Mouse (Mus musculus) embryonic facial prominence, embryonic 15.5 days (tissue): ENCODE results near the gene Sarnp. TPM values are rescaled to one million over a fixed set of nuclear protein-coding genes. Genes with fewer than 3 reads are reported as not detected.

Source experiments
- ATAC-seq: fragments of 200-750 bp; cut with Nextera tagmentation; 2 replicates; pipeline ENCODE4 v1.8.0; 2017; ENCODE audit warnings: low read depth, moderate TSS enrichment; ENCODE audit not compliant: insufficient number of reproducible peaks, low FRiP score, low TSS enrichment
- H3K27ac ChIP-seq: fragments of 300-500 bp; sonication (generic); replicated peaks from 2 replicates; pipeline ENCODE4 v1.5.1; 2015; ENCODE audit warnings: mild to moderate bottlenecking, inconsistent platforms
- H3K27me3 ChIP-seq: fragments of 300-500 bp; sonication (generic); 2 replicates; pipeline ENCODE4 v1.6.1; 2015; ENCODE audit warnings: inconsistent platforms
- H3K36me3 ChIP-seq: fragments of 300-500 bp; sonication (generic); 2 replicates; pipeline ENCODE4 v1.6.1; 2015; ENCODE audit warnings: mild to moderate bottlenecking, inconsistent platforms
- H3K4me1 ChIP-seq: fragments of 300-500 bp; sonication (generic); 2 replicates; pipeline ENCODE4 v1.6.1; 2015; ENCODE audit warnings: inconsistent platforms
- H3K4me2 ChIP-seq: fragments of 300-500 bp; sonication (generic); replicated peaks from 2 replicates; pipeline ENCODE4 v1.6.1; 2015; ENCODE audit warnings: mild to moderate bottlenecking, inconsistent platforms
- H3K4me3 ChIP-seq: fragments of 300-500 bp; sonication (generic); replicated peaks from 2 replicates; pipeline ENCODE4 v1.5.1; 2015; ENCODE audit warnings: mild to moderate bottlenecking, inconsistent platforms
- H3K9ac ChIP-seq: fragments of 300-500 bp; sonication (generic); 2 replicates; pipeline ENCODE4 v1.6.1; 2015; ENCODE audit warnings: inconsistent platforms
- H3K9me3 ChIP-seq: fragments of 300-500 bp; sonication (generic); replicated peaks from 2 replicates; pipeline ENCODE4 v1.6.1; 2016; ENCODE audit warnings: inconsistent platforms
- WGBS: fragments of 180-500 bp; shearing (Covaris S2); methylation state at CpG from one replicate; pipeline ENCODE4 v1.1.7; 2015; 5-methylcytosine and 5-hydroxymethylcytosine counted together
- polyA plus RNA-seq: library from polyadenylated mRNA; unstranded; fragments of >200 nt; fragmentation: Nextera tagmentation; extraction: Ambion mirVana; gene quantifications from 2 replicates; pipeline ENCODE4 v1.2.1, GENCODE M21; 2015

Sarnp gene
- polyA plus RNA-seq, 1 experiment from 2014 or later = 196 TPM

DNA sequence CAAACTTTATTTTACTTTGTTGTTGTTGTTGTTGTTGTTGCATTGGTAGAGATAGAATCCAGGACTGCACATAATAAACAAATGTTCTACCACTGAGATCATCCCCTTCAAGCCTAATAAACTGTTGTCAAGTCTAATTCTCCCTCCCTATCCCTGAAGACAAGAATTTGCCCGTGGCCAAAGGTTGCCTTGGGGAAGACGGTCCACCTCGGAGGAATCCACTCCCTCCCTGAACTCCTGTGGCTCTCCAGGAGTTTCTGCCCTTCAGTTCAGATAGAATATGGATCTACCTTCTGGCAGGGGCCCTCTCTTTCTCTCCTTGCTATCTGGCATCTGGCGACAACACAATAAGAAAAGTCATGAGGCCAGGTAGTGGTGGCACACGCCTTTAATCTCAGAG lies 87.7 kb downstream of the Sarnp start:
- Histone ChIP-seq H3K9ac (no peak overlapping the region), H3K27me3 (no peaks in the 10 kb centered on the region), H3K4me1 (peaks cover 9% of the 10 kb centered on the region; the same call in 1 of the 2 replicates), H3K36me3 (no peaks in the 10 kb centered on the region), H3K9me3 (no peaks in the 10 kb centered on the region), H3K27ac (no peak overlapping the region), H3K4me2 (no peak overlapping the region), H3K4me3 (no peak overlapping the region)
- no peak for ATAC-seq
- 63% methylated on average over 5 of the region's 5 CpGs for WGBS

DNA sequence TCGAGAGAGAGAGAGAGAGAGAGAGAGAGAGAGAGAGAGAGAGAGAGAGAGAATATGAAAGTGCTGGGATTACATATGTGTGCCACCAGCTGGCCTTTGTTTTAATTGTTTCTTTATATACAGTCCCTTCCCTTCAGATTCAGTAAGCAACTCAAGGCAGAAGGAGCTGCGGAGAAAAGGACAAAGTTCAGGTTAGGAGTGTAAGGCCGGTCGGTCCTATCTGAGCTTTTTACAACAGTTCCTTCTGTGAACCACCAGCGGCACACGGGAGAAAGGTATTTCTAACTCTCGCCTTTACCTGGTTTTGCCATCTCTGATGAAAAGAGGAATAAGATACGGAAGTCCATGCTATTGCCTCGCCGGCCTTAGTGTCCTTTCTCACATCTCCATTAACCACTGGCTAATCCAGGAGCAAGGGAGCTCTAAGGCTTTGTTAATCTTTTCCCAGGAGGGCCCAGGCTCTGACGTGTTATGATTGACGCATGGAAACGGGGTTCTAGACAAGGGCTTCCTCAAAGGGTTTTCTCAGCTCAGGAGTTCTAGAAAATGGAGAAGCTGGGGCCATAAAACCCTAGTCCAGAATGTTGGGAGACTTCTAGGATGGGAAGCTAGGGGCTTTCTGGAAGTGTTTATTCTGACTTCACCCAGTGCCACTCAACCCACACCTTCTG lies 91.8 kb downstream of the Sarnp start:
- 61% methylated on average over 13 of the region's 13 CpGs for WGBS
- Histone ChIP-seq H3K27me3 (no peaks in the 10 kb centered on the region), H3K4me1 (peaks cover 40% of the 10 kb centered on the region), H3K9ac (peak overlapping the region; percentile 95), H3K9me3 (no peaks in the 10 kb centered on the region), H3K27ac (peak overlapping the region; percentile 98), H3K36me3 (peaks cover 9% of the 10 kb centered on the region), H3K4me2 (peak overlapping the region; percentile 84), H3K4me3 (peak overlapping the region; percentile 92)
- ATAC-seq = no peak

DNA sequence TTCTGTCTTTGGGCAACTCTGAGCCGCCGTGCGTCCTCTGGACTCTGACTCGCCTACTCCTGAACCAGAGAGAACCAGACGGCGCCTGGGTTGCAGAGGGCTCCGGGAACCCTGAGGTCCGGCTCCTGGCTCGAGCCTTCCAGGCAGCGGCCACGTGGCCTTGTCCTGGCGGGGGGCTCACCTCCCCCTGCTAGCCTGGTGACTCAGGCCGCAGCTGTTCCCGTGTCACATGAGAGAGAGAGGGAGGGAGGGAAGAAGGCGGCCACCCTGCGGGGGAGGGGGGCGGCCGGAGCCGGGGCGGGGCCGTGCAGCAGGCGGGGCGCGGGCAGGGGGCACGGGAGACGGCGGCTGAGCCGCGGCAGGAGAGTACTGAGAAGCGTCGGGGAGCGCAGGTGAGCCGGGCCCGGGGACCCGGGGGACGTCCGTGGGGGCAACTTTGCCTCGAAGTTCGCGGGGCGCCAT lies 92.5 kb downstream of the Sarnp start:
- WGBS = 3% methylated on average over 34 of the region's 41 CpGs
- Histone ChIP-seq H3K27me3 (no peaks in the 10 kb centered on the region), H3K36me3 (peaks cover 16% of the 10 kb centered on the region), H3K4me1 (peaks cover 43% of the 10 kb centered on the region), H3K27ac (peak overlapping the region; percentile 98), H3K4me3 (peak overlapping the region; percentile 92), H3K9ac (peak overlapping the region; percentile 95), H3K9me3 (no peaks in the 10 kb centered on the region), H3K4me2 (peak overlapping the region; percentile 84)
- ATAC-seq = peak; percentile 89

DNA sequence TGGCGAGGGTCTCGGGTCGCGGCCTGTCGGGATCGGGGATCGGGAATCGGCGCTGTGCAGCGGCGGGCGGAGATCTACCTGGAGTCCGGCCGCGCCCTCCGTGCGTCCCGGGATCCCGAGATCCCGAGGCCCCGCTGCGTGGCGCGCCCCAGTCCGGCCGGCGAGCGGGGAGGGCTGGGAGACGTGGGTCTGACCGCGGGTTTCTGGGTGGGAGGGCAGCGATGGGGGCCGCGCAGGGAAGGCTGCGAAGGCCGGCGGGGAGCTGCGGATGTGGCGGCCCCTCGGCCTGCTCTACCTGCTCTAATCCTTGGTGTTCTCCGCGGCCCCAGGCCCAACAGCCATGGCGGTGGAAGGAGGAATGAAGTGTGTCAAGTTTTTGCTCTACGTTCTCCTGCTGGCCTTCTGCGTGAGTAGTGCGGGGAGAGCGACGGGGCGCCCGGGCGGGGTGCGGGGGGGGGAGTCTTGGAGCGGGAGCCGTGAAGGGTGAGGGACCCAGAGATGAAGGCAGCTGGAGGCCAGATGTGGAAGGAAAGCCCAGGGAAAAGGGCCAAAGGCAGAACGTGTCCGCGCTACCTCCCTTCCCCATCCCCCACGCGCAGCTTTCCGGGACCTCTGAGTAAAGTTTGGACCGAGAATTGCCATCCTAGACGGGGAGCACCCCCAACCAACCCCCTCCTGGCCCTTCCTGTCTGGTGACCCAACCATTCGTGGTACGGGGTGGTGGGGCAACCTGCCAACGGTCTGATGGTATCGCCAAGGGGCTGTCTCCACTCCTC lies 93.1 kb downstream of the Sarnp start:
- Histone ChIP-seq H3K27ac (peak overlapping the region; percentile 98), H3K27me3 (no peaks in the 10 kb centered on the region), H3K4me1 (peaks cover 43% of the 10 kb centered on the region), H3K4me2 (peak overlapping the region; percentile 84), H3K36me3 (peaks cover 22% of the 10 kb centered on the region), H3K9ac (peak overlapping the region; percentile 95), H3K9me3 (no peaks in the 10 kb centered on the region), H3K4me3 (peak overlapping the region; percentile 92)
- WGBS = under 1% methylated on average over 66 of the region's 66 CpGs
- peak; percentile 45 for ATAC-seq

DNA sequence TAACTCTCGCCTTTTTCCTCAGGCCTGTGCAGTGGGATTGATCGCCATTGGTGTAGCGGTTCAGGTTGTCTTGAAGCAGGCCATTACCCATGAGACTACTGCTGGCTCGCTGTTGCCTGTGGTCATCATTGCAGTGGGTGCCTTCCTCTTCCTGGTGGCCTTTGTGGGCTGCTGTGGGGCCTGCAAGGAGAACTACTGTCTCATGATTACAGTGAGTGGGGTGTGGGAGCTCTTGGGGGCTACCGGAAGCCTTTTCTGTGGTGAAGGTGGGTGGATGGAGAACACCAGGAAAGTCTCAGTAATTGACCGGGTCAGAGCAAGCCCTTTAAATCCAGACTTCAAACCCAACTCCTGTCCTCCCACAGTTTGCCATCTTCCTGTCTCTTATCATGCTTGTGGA lies 94.3 kb downstream of the Sarnp start:
- Histone ChIP-seq H3K9ac (no peak overlapping the region), H3K27me3 (no peaks in the 10 kb centered on the region), H3K4me1 (peaks cover 43% of the 10 kb centered on the region), H3K27ac (peak overlapping the region; percentile 98; the same call in 1 of the 2 replicates), H3K4me3 (peak overlapping the region; percentile 92), H3K36me3 (peaks cover 31% of the 10 kb centered on the region), H3K4me2 (peak overlapping the region; percentile 84), H3K9me3 (no peaks in the 10 kb centered on the region)
- ATAC-seq = no peak
- 90% methylated on average over 6 of the region's 6 CpGs for WGBS

DNA sequence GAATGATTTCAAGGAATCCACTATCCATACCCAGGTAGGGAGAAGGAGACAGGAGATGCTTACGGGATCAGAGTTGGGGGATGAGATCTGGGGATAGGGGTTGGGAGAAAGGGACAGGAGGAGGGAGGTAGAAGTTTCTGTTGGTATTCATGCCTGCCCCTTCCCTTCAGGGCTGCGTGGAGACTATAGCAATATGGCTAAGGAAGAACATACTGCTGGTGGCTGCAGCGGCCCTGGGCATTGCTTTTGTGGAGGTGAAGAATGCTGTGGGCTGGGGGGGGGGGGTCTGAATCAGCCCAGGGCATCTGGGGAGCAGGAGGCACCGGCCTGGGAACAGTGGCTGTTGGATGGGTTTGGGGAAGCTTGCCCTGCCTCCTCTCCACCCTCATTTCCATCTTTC lies 95.1 kb downstream of the Sarnp start:
- WGBS = 72% methylated on average over 4 of the region's 4 CpGs
- no peak for ATAC-seq
- Histone ChIP-seq H3K36me3 (peaks cover 39% of the 10 kb centered on the region), H3K9ac (no peak overlapping the region), H3K27ac (no peak overlapping the region), H3K4me1 (peaks cover 43% of the 10 kb centered on the region), H3K4me3 (no peak overlapping the region), H3K4me2 (peak overlapping the region; percentile 84; the same call in 1 of the 2 replicates), H3K9me3 (no peaks in the 10 kb centered on the region), H3K27me3 (no peaks in the 10 kb centered on the region)

DNA sequence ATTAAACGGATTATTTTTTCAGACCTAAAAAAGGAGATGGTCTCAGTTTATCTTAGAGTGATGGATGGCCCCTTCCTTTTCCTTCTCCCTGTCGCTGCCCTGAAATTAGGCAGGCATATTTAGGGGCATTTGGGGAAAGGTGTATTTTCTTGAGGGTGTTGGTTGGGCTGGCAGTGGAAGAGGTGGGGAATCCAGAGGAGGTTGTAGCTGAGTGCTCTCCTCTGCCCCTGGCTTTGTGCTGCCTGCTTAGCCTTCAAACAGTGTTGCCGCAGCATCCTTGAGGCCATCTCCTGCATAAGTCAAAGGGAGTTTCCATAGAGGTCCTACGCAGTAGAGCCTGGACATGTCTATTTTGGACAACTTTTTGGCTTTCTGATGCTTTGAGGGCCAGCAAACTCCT lies 95.7 kb downstream of the Sarnp start:
- H3K27me3 ChIP-seq = no peaks in the 10 kb centered on the region
- peaks cover 45% of the 10 kb centered on the region for H3K4me1 ChIP-seq
- H3K4me2 ChIP-seq = 0 out of 2 replicates have a peak overlapping the region, but pooled peaks have one; percentile 84
- H3K4me3 ChIP-seq = no peak overlapping the region
- H3K9me3 ChIP-seq = no peaks in the 10 kb centered on the region
- ATAC-seq = no peak
- peaks cover 44% of the 10 kb centered on the region for H3K36me3 ChIP-seq
- peak overlapping the region; percentile 52; the same call in 1 of the 2 replicates for H3K27ac ChIP-seq
- no peak overlapping the region for H3K9ac ChIP-seq
- WGBS = 74% methylated on average over 4 of the region's 4 CpGs

DNA sequence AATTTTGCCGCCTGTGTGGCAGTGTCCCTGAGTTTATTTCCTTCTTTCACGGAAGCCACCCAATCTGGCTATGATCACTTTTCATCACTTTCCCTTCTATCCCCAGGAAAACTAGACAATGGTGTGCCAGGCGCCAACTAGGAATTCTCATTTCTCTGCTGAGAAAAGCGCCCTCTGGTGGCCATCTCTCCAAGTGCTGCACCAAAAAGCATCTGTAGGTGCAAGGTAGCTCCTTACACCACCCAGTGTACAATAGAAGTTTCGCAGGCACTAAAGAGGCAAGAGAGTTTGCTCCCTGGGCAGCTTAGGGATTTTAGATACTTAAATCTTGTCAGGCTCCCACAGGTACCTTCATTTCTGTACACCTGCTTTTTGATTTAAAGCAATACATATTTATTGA lies 96.1 kb downstream of the Sarnp start:
- H3K9ac ChIP-seq = no peak overlapping the region
- H3K27ac ChIP-seq = peak overlapping the region; percentile 52; the same call in 1 of the 2 replicates
- no peak overlapping the region for H3K4me3 ChIP-seq
- ATAC-seq = no peak
- no peak overlapping the region for H3K4me2 ChIP-seq
- peaks cover 45% of the 10 kb centered on the region for H3K4me1 ChIP-seq
- H3K27me3 ChIP-seq = no peaks in the 10 kb centered on the region
- WGBS = 7% methylated on average over 5 of the region's 5 CpGs
- no peaks in the 10 kb centered on the region for H3K9me3 ChIP-seq
- H3K36me3 ChIP-seq = peaks cover 48% of the 10 kb centered on the region

DNA sequence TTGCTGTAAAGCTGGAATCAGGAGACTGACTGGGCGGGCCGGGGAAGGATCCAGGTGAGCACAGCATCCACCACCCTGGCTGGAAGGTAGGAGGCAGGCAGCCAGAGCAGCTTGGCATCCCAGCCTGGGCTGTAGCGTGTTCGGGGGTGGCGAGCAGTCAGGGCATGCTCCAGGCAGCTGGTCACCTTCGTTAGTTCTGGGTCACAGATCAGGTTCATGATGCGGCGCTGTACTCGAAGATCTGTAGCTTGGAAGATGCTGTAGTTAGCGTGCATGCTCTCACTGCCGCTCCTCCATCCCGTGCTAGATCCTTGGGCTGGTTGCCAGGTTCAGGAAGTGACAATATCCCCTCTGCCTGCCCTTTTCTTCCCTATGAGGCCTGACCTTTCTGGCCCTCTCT lies 96.6 kb downstream of the Sarnp start:
- H3K27me3 ChIP-seq = no peaks in the 10 kb centered on the region
- H3K4me1 ChIP-seq = peaks cover 45% of the 10 kb centered on the region
- H3K9me3 ChIP-seq = no peaks in the 10 kb centered on the region
- H3K4me3 ChIP-seq = no peak overlapping the region
- H3K27ac ChIP-seq = no peak overlapping the region
- H3K4me2 ChIP-seq = no peak overlapping the region
- H3K9ac ChIP-seq = no peak overlapping the region
- peaks cover 51% of the 10 kb centered on the region for H3K36me3 ChIP-seq
- ATAC-seq = no peak
- WGBS = 87% methylated on average over 12 of the region's 12 CpGs

DNA sequence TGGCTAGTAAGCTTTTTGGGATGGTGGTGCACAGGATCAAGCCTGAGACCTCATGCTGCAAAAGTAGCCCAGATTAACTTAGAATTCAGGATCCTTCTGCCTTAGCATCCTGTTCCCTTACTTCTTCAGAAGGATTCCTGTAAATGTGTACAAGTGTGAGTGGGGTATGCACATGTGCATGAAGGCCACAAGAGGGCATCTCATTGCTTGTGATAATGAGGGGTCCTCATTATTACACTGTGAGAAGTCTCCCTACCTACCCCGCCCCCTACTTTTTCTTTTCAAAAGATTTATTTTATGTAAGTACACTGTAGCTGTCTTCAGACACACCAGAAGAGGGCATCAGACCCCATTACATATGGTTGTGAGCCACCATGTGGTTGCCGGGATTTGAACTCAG lies 98.4 kb downstream of the Sarnp start:
- H3K4me2 ChIP-seq = no peak overlapping the region
- no peaks in the 10 kb centered on the region for H3K27me3 ChIP-seq
- H3K9ac ChIP-seq = no peak overlapping the region
- H3K9me3 ChIP-seq = no peaks in the 10 kb centered on the region
- H3K4me1 ChIP-seq = peaks cover 52% of the 10 kb centered on the region
- 81% methylated on average over 2 of the region's 2 CpGs for WGBS
- H3K27ac ChIP-seq = no peak overlapping the region
- ATAC-seq = no peak
- no peak overlapping the region for H3K4me3 ChIP-seq
- H3K36me3 ChIP-seq = peaks cover 51% of the 10 kb centered on the region

DNA sequence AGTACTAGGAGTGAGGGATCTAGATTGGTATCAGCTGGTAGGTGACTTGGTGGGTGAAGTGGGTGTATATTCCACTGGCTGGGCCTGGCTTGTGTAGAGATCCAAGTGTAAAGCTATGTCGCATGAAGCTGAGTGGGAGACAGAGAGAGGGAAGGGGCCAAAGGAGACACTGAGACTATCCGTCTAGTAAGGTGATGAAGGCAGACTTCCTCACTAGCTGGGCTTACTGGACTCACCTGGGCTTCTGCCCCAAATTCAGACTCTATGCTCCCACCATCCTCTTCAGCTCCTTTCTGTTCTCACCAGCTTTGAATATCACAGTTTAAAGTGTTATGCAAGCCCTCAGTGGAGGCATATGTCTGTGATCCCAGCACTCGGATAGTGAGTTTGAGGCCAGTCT lies 99.5 kb downstream of the Sarnp start:
- WGBS = 87% methylated on average over 3 of the region's 3 CpGs
- peaks cover 51% of the 10 kb centered on the region for H3K36me3 ChIP-seq
- no peak for ATAC-seq

More for the DNA sequence above, 99.5 kb downstream of the Sarnp start:
- H3K9me3 ChIP-seq = no peaks in the 10 kb centered on the region
- no peak overlapping the region for H3K27ac ChIP-seq
- H3K4me2 ChIP-seq = no peak overlapping the region
- H3K4me1 ChIP-seq = peaks cover 55% of the 10 kb centered on the region
- no peak overlapping the region for H3K4me3 ChIP-seq
- no peak overlapping the region for H3K9ac ChIP-seq
- H3K27me3 ChIP-seq = no peaks in the 10 kb centered on the region
